Mouse (Mus musculus): ENCODE measurements around the gene Ankdd1b.
A peak's percentile ranks its signal among the peaks of the same experiment; 100 is the strongest.

Gene Ankdd1b

DNA sequence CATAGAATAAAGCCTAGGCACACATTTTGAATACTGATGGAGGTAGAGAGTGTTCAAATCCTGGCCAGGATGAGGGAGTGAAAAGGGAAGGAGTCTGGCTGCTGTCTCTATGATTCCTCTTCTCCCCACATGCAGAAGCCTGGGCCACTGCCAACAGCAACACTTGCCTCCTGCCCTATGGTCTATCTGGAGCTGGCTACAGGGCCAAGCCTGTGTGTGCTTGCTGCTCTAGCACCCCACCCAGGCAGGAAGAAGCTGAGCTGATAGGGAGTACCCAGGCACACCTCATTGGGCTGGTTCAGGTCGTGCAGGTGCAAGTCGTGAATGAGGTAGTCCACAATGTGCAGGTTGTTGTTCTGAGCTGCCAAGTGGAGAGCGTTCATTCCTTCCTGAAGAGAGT, 16.7 kb downstream of the Ankdd1b start:
- ATAC-seq (ENCODE audit: low TSS enrichment) = no peak

DNA sequence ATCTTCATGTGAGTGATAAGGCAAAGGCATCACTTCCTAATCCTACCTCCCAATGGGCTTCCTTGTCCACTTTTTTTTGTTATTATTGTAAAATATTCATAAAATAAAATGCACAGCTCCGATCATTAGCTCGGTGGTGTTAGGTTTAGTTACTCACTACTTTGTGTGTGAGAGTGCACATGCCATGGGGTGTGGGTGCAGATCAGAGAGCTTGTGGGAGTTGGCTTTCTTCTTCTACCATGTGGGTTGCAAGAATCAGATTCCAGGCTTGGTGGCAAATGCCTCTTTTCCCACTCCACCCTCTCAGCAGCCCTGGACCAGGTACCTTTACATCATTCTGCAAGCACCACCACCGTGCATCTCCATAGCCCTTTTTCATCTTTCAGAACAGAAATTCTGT, 18.4 kb downstream of the Ankdd1b start:
- no peak for ATAC-seq (ENCODE audit: low TSS enrichment)

GRCm38 (mm10) chr13:96451386-96452140, 19.4 kb downstream of the Ankdd1b start:
- ATAC-seq (ENCODE audit: low TSS enrichment) = peak; percentile 57; the same call in 1 of the 2 replicates

DNA sequence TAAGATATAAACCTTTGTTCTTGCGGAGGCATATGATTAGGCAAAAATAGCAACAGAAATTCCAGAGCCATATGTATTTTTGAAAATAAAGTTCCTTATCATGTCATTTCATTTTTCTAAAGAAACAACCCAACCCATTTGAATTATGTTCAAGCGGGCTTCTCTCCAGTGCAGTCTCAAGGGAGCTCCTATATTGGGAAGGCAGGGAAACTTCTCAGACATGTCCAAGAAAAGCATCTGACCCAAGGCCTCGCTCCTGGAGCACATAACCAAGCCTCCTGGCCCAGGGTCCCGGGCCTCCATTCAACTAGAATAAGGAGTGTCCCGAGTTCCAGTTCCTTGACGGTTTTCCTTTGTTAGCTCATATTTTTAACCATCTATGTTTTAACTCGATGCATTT, 20.1 kb downstream of the Ankdd1b start:
- ATAC-seq (ENCODE audit: low TSS enrichment) = no peak

GRCm38 (mm10) chr13:96450205-96450856, 20.7 kb downstream of the Ankdd1b start:
- ATAC-seq (ENCODE audit: low TSS enrichment) = no peak

- ATAC-seq (ENCODE audit: low TSS enrichment) = no peak
Observed at GRCm38 (mm10) chr13:96440436-96440835, 30.6 kb downstream of the Ankdd1b start.

GRCm38 (mm10) chr13:96436921-96437320, 34.1 kb downstream of the Ankdd1b start:
- no peak for ATAC-seq (ENCODE audit: low TSS enrichment)

- no peak for ATAC-seq (ENCODE audit: low TSS enrichment)
Observed at GRCm38 (mm10) chr13:96435793-96436192, 35.2 kb downstream of the Ankdd1b start.

DNA sequence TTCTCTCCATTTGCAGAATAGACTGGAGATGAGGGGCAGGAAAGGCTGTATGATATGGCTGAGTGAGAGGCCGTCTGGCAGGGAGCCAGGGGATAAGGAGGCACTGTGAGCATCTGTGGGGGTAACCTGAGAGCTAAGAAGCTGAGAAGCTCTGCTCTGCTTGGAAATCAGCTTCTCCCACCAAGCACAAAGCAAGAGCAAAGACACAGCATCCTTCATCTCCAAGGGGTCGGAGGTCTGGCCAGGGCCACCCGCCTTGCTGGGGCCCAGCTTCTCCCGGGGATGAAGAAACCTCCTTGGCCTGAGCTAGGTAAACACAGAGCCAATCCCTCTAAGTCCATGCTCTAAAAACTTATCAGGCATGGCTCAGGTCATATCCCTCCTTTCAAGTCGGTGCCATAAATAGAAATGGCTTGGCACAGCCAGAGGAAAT, 36.1 kb downstream of the Ankdd1b start:
- ATAC-seq (ENCODE audit: low TSS enrichment) = no peak

DNA sequence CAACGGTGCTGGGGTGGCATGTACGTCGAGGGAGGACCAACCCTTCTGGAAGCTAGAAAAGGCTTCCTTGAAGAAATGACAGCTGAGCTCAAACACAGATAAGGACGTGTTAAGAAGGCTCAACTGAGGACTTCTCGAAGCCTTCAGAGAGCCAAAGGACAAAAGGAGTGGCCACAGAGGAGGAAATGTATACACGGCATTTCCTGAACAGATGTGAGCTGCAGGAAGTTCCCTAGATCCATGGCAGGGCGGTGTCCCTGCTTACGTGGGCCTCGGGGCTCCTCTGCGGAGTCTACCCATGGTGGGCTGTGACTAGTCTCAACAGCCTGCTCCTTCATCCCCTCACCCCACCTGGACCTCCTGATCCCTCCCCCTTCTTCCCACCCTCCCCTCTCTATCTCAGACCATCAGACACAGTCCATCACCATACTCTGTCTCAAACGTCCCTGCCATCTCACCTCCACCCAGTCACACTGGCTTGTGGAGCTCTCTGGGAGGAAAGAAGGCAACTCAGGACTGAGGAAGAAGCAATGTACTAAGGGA, 37.3 kb downstream of the Ankdd1b start:
- ATAC-seq (ENCODE audit: low TSS enrichment) = no peak

- ATAC-seq (ENCODE audit: low TSS enrichment) = no peak
Observed at GRCm38 (mm10) chr13:96433041-96433440, 38.0 kb downstream of the Ankdd1b start.

DNA sequence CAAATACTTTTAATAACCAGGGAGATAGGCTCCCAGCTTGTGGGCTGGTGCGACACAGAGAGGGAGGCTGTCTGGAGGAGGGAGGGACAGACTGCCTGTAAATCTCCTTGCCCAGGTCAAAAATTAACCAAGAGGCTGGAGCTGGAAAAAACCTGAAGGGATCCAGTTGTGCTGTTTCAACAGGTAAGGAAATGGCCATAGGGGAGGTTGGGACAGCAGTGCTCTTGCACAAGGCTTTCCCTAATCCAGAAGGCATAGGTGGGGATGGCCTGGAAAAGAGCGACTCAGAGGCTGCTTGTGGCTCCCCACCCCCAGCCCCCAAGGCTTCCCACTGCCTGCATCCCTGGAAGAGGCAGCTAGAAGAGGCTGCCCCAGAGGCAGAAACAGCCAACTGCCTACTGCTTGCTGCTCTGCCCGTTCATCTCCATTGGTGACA, 38.6 kb downstream of the Ankdd1b start:
- ATAC-seq (ENCODE audit: low TSS enrichment) = no peak

DNA sequence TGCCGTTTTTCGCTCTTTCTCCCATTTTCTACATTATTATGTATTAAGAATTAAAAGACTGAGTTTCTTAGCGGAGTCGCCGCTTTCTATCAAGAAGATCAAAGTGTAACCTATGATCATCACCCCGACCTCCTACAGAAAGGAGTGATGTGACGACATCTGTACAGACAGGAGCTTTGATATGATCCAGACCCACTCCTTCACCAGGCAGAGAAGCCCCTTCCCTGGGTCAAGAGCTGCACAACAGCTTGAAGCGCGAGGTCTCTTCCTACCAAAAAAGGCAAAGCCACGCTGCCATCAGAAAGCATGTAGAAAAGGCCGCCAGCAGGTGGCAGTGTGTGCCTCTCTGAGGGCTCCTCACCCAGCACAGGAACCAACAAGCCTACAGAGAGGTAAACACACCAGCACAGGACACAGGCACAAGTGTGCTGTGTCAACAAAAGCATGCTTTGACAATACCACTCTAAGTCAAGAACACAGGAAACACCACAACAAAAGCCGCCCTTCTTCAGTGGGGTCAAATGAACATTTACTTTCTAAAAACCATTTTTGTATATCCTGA, 39.3 kb downstream of the Ankdd1b start:
- peak; percentile 95 for ATAC-seq (ENCODE audit: low TSS enrichment)

DNA sequence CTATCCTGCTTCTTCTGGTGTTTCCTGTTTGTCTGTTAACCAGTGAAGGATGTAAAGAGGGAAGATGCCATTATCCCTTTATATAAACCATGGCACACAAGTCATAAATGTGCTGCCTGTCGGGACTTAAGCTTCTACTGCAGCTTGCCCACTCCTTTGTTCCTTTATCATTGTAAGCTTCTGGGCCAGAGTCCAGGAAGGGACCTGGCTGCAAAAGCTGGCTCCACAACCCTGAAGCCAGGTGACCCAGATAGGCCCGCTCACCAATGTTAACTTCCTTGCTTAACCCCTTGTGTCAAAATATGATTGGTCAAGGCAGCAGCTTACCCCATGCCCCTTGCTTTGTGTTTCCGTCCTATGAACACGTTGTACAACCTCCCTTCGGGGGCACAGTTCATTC, 42.5 kb downstream of the Ankdd1b start:
- ATAC-seq (ENCODE audit: low TSS enrichment) = no peak

GRCm38 (mm10) chr13:96426044-96426443, 45.0 kb downstream of the Ankdd1b start:
- peak; percentile 57 for ATAC-seq (ENCODE audit: low TSS enrichment)

DNA sequence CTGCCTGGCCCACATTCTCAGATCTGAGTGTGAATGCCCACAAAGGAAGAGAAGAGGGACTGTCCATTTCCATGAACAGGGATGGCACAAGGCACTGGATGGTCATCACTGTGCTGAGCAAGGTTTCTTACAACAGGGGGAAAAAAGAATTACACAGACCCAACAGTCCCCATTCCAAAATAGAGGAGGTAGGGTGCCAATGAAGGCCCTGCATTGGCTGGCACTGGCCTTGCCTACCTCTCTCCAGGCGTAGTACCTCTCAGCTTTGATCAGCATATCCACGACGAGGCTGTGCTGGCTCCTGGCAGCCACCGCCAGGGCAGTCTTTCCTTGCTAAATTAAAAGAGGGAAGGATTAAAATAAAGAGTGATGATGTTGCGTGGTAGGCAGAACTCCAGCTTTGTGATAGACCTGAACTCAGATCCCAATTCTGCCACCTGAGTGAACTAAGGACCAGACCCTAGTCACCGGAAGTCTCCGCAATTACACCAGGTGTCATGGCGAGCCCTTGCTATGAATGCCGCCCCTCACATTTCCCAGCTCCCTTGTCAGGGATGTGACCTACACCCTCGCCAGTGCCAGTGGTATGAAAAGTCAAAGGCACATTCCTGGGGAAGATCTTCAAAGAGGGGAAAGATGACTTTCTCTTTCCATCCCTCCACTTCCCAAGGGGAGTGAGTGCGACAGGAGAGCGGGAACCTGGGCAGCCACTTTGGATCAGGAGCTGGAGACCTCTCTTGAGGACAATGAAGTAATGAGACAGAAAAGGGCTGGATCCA, 46.3 kb downstream of the Ankdd1b start:
- no peak for ATAC-seq (ENCODE audit: low TSS enrichment)

- no peak for ATAC-seq (ENCODE audit: low TSS enrichment)
Observed at GRCm38 (mm10) chr13:96421230-96421629, 49.8 kb downstream of the Ankdd1b start.

GRCm38 (mm10) chr13:96418487-96418886, 52.5 kb downstream of the Ankdd1b start:
- ATAC-seq (ENCODE audit: low TSS enrichment) = peak; percentile 41

DNA sequence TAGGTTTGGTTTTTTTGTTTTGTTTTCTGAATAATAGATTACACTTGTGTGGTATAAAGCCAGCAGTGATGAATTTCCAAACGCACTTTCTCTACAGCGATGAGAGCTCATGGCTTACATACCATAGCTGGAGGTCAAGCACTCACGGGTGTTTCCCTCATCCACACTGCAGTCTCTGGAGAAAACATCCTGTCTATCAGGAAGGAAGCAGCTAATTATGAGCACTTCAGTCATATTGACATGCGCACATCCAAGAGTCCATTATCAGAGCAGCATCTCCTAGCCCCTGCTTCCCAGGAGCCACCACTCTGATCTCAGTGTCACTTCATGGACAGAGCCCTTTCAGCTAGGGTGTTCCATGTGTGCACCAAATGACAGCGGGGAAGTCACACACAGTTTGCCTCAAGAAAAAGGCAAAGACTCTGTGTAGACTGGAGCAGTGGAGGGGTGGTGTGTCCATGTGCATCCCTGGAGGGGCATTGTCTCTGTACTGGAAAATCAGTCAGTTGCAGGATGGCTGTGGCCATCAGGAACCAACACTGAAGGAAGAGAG, 53.7 kb downstream of the Ankdd1b start:
- no peak for ATAC-seq (ENCODE audit: low TSS enrichment)

GRCm38 (mm10) chr13:96416380-96416779, 54.6 kb downstream of the Ankdd1b start:
- ATAC-seq (ENCODE audit: low TSS enrichment) = no peak

DNA sequence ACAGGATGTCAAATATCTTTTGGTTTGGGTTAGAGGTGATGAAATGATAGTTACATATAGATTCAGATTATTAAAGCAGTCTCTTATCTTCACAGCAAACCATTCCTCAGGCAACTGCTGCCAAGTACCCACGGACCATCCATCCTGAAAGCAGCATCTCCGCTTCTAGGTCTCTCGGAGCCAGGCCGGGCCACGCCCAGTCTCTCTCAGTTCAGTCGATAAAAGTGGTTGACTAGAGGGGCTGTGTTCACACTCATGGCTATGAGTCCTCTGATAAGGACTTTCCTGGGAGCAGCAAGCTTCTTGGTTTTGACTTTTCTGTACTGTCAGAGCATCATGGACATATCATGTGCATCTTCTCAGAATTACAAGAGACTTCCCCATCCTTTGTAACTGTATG, 56.6 kb downstream of the Ankdd1b start:
- no peak for ATAC-seq (ENCODE audit: low TSS enrichment)

DNA sequence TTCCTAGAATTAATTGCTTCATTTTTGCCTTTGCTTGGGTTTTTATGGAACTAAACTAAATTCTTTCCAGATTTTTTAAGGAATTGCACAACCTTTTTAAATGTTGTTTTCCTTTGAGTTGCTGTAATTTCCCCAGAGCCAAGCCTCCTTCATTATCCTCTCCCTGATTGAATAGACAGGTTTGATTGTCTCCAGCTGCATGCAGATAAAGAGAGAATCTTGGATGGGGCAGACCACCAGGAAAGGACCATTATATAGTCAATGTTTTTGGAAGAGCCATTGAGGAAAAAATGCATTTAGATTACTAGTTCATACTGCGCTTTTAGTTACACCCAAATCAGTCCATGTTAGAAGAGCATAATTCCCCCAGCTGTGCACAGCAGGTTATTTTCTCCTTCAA, 62.2 kb downstream of the Ankdd1b start:
- no peak for ATAC-seq (ENCODE audit: low TSS enrichment)
